Mouse (Mus musculus): ENCODE results near the gene Cct8.

Gene Cct8

DNA sequence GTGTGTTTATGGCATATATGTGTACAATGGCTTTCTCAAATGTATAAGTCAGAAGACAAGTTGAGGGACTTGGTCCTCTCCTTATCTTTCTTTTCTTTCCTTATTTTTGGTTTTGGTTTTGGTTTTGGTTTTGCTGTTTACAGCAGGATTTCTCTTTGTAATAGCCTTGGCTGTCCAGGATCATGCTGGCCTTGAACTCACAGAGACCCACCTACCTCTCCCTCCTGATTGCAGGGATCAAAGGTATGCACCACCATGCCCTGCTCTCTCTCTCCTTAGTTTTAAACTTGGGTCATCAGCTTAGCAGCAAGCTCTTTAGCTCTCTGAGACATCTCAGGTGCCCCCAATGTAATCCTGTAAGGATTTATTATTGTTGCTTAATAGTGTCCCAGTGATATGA is 50.6 kb downstream of the Cct8 start:
- no peak for DNase-seq (ENCODE audit: low read depth)

GRCm38 (mm10) chr16:87444071-87444470 is 51.6 kb downstream of the Cct8 start:
- DNase-seq (ENCODE audit: low read depth), result no peak

- no peak for DNase-seq (ENCODE audit: low read depth)
Observed at GRCm38 (mm10) chr16:87443245-87443644, 52.4 kb downstream of the Cct8 start.

DNA sequence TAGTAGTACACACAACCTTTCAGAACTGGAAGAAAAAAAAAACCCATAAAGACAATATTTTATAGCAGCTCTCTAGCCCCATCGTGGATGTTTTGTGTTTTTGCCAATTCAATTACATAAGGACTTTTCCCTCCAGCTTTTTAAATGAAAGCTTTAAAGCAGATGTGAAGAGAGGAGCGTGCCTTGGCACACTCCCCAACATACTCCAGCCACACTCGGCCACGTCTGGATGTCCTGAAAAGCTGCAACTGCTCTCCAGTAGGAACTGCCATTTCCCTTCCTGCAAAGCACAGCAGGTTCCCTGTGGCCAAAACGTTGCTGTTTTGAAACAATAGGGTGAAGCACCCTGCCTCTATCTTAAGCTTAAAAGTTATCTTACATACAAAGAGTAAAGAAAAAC is 53.4 kb downstream of the Cct8 start:
- no peak for DNase-seq (ENCODE audit: low read depth)

- DNase-seq (ENCODE audit: low read depth), result no peak
Observed at GRCm38 (mm10) chr16:87441089-87441488, 54.6 kb downstream of the Cct8 start.

DNA sequence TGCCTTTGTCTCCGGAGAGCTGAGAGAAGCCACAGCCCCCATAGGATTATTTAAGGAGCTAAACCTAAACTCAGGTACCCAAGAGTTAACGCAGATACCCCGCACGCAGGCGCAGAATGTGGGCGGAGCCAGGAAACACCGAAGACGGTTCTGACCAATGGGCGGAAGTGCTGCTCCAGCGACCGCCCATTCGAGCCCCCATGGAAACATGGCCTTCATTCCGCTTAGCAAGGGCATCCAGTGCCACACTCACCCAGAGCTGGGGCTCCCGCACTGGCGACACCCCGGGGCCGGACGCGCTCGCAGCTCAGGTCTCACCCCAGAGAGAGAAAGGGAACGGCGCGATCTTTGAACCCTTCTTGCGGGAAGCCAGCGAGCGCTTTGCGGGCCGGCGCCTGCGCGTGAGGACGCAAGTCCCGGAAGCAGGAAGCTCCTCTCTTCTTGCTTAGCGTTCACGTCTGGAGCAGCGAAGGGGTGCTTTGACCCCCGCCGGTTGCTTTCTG is 55.4 kb downstream of the Cct8 start, which contains the start of gene Rwdd2b:
Rwdd2b (minus strand) TSS at position 390 of the 503 bp plus-strand sequence.
- DNase-seq (ENCODE audit: low read depth), result peak; percentile 95

- no peak for DNase-seq (ENCODE audit: low read depth)
Observed at GRCm38 (mm10) chr16:87438697-87439096, 57.0 kb downstream of the Cct8 start.

GRCm38 (mm10) chr16:87437096-87437495 is 58.6 kb downstream of the Cct8 start:
- DNase-seq (ENCODE audit: low read depth), result no peak

- no peak for DNase-seq (ENCODE audit: low read depth)
Observed at GRCm38 (mm10) chr16:87435411-87436205, 60.1 kb downstream of the Cct8 start.

GRCm38 (mm10) chr16:87434946-87435345 is 60.7 kb downstream of the Cct8 start:
- no peak for DNase-seq (ENCODE audit: low read depth)

DNA sequence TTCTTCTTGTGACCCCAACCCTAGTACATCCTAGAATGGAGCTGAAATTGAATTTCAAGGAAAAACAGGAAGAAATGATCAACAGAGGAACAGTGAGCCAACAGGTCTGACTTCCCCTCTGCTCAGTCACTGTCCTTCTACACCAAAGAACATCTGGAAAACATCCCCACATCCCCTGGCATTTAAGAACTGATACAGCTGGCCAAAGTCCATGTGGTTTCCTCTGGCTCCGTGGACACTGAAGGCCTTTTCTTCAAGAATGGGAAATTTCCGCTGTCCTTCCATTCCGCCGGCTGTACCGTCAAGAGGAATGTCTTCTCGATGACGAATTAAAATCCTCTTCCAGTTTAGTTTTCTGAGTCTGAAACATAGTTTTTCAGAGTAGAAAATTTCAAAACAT is 61.4 kb downstream of the Cct8 start:
- DNase-seq (ENCODE audit: low read depth), result no peak
